Mouse (Mus musculus) testis, adult 2 months (tissue): ENCODE measurements around the gene Rxrg.

Source experiments
- CTCF ChIP-seq: fragments of 200-500 bp; IDR thresholded peaks from 2 replicates; pipeline ENCODE4 v1.5.1; 2012; ENCODE audit warnings: low read depth, mild to moderate bottlenecking, inconsistent platforms, low read length, moderate library complexity; ENCODE audit not compliant: control insufficient read depth, insufficient read depth, insufficient replicate concordance
- POLR2A ChIP-seq: fragments of 200-500 bp; IDR thresholded peaks from 2 replicates; pipeline ENCODE4 v1.6.1; 2012; ENCODE audit warnings: low read depth, mild to moderate bottlenecking, inconsistent platforms, low read length, moderate library complexity; ENCODE audit not compliant: control insufficient read depth

DNA sequence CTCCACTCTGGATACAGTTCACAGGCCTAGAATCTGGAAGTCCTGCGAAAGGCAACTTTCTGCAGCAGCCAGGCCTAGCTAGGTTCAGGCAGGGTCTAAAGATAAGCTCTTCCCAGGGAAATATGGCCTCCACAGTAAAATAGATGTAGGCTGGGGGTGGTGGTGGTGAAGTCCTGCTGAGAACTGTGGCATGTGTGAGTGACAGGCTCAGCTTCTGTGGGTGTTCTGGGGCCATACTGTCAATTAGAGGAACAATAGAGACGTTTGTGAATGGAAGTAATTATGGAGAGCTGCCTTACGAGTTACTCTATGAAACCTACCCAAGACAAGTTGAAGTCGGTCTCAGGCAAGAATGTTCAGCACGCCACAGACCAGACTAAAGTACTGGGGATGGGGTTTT lies 65.0 kb downstream of the Rxrg start:
- TF ChIP-seq CTCF (no peak), POLR2A (no peak)
